Mouse (Mus musculus): ENCODE results near the gene Pde4d. TPM values are rescaled to one million over a fixed set of nuclear protein-coding genes. Genes with fewer than 3 reads are reported as not detected.

The Pde4d gene
- polyA plus RNA-seq, 1 experiment, result 34.7 TPM

DNA sequence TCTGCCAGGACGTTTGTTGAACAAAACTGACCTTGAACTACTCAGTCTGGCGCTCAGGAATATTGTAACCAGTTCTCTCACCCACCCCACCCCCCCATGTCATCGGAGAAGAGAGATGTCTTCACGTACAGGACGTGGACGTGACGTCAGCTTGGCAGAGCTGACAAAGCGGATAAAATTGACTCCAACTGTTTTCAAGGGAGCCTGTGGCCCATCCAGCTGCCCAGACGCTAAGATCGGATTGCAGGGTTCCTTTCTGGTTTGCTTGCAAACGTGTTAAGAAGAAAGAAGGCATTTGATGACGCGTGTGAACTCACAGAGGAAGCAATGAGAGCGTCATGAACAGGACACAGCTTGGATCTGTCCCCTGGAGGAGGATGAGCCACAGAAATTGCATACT is 1501.7 kb downstream of the Pde4d start:
- Histone ChIP-seq H3K4me3 (ENCODE audit: insufficient read depth, low read length) (no peak overlapping the region), H3K4me1 (ENCODE audit: control insufficient read depth, insufficient read depth, low read length) (peaks cover 1% of the 10 kb centered on the region; the same call in 1 of the 2 replicates), H3K27ac (ENCODE audit: insufficient read depth, low read length) (no peak overlapping the region)
- TF ChIP-seq CTCF (IDR thresholded peaks at IDR 0.05; ENCODE audit: extremely low read depth, insufficient read depth, low read length) (no peak), POLR2A (IDR thresholded peaks at IDR 0.05; ENCODE audit: extremely low read depth, insufficient read depth, low read length) (no peak)

DNA sequence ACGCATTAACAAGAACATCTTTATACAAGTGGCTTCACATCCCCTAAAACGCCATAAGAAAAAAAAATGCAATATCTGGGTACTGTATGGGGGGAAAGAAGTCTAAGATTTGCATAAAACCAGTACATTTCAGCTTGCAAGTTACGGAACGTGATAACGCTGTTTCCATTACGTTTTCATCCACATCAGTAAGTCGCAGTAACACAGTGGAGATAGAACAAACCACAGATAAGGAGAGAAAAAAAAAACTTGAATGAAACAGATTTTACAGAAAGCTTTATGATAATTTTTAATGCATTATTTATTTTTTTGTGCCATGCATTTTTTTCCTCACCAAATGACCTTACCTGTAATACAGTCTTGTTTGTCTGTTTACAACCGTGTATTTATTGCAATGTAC is 1504.4 kb downstream of the Pde4d start:
- no peak overlapping the region for H3K4me3 ChIP-seq (ENCODE audit: insufficient read depth, low read length)
- TF ChIP-seq CTCF (IDR thresholded peaks at IDR 0.05; ENCODE audit: extremely low read depth, insufficient read depth, low read length), result no peak
- TF ChIP-seq POLR2A (IDR thresholded peaks at IDR 0.05; ENCODE audit: extremely low read depth, insufficient read depth, low read length), result no peak
- peaks cover 1% of the 10 kb centered on the region; the same call in 1 of the 2 replicates for H3K4me1 ChIP-seq (ENCODE audit: control insufficient read depth, insufficient read depth, low read length)
- no peak overlapping the region for H3K27ac ChIP-seq (ENCODE audit: insufficient read depth, low read length)

DNA sequence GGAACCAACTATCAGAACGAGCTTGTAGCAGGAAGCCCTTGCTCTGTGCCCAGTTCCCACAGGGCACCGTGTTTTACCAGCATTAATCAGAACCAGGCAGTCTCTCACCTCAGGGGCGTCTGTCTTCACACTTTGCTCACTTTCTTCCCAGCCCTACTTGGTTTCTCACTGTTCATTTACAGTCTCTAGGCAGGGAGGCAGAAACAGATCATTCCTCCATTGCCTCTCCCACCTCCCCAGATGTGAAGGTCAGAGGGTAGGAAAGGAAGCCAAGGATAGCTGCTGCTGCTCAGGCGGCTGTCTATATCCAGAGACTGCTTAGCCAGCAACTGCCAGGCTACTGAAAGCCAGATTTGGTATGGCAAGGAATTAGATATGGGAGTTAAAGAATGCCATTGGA is 1508.2 kb downstream of the Pde4d start:
- Histone ChIP-seq H3K4me1 (ENCODE audit: control insufficient read depth, insufficient read depth, low read length) (no peaks in the 10 kb centered on the region; the same call in 1 of the 2 replicates), H3K27ac (ENCODE audit: insufficient read depth, low read length) (no peak overlapping the region), H3K4me3 (ENCODE audit: insufficient read depth, low read length) (no peak overlapping the region)
- TF ChIP-seq POLR2A (IDR thresholded peaks at IDR 0.05; ENCODE audit: extremely low read depth, insufficient read depth, low read length), result no peak
- no peak for TF ChIP-seq CTCF (IDR thresholded peaks at IDR 0.05; ENCODE audit: extremely low read depth, insufficient read depth, low read length)

DNA sequence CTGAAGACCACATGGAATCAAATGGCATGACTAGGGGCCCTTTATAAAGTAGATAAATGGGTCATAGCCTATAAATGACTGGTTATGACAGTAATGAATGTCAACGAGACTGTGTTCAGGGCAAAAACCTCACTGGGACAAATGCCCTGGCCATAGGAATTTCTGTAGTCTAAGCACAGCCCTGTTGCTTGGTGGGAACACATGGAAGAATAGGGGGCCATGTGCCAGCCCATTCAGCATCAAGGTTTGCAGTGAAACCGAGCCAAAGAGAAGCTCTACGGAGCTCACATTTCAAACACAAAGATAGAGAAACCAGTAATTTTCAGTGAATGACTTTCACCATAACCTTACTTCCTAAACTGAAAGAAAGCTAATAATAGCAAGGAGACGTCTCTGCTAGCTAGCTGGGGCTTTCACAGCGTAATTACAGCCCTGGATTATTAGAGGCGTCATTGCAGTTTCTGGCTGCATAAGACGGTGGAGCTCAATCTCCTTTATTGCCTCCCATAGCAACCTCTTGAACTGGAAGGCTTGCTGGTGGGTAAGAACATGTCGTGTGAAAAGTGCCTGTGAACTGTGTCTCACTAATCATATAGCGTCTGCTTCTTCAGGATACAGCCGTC is 1533.2 kb downstream of the Pde4d start:
- no peak overlapping the region for H3K27ac ChIP-seq (ENCODE audit: insufficient read depth, low read length)
- TF ChIP-seq POLR2A (IDR thresholded peaks at IDR 0.05; ENCODE audit: extremely low read depth, insufficient read depth, low read length) (no peak), CTCF (IDR thresholded peaks at IDR 0.05; ENCODE audit: extremely low read depth, insufficient read depth, low read length) (no peak)
- no peaks in the 10 kb centered on the region for H3K4me1 ChIP-seq (ENCODE audit: control insufficient read depth, insufficient read depth, low read length)
- no peak overlapping the region for H3K4me3 ChIP-seq (ENCODE audit: insufficient read depth, low read length)

GRCm38 (mm10) chr13:109985411-109985810 is 1535.7 kb downstream of the Pde4d start:
- no peak for TF ChIP-seq CTCF (IDR thresholded peaks at IDR 0.05; ENCODE audit: extremely low read depth, insufficient read depth, low read length)
- TF ChIP-seq POLR2A (IDR thresholded peaks at IDR 0.05; ENCODE audit: extremely low read depth, insufficient read depth, low read length), result no peak
- Histone ChIP-seq H3K27ac (ENCODE audit: insufficient read depth, low read length) (no peak overlapping the region), H3K4me1 (ENCODE audit: control insufficient read depth, insufficient read depth, low read length) (no peaks in the 10 kb centered on the region), H3K4me3 (ENCODE audit: insufficient read depth, low read length) (no peak overlapping the region)

- H3K4me3 ChIP-seq (ENCODE audit: insufficient read depth, low read length), result no peak overlapping the region
- TF ChIP-seq CTCF (IDR thresholded peaks at IDR 0.05; ENCODE audit: extremely low read depth, insufficient read depth, low read length), result no peak
- TF ChIP-seq POLR2A (IDR thresholded peaks at IDR 0.05; ENCODE audit: extremely low read depth, insufficient read depth, low read length), result no peak
- H3K4me1 ChIP-seq (ENCODE audit: control insufficient read depth, insufficient read depth, low read length), result no peaks in the 10 kb centered on the region
- H3K27ac ChIP-seq (ENCODE audit: insufficient read depth, low read length), result no peak overlapping the region
These were observed 1536.1 kb downstream of the Pde4d start for GRCm38 (mm10) chr13:109985892-109986291.

GRCm38 (mm10) chr13:109992775-109993505 is 1543.2 kb downstream of the Pde4d start:
- Histone ChIP-seq H3K4me3 (ENCODE audit: insufficient read depth, low read length) (no peak overlapping the region), H3K27ac (ENCODE audit: insufficient read depth, low read length) (no peak overlapping the region), H3K4me1 (ENCODE audit: control insufficient read depth, insufficient read depth, low read length) (no peaks in the 10 kb centered on the region)
- no peak for TF ChIP-seq POLR2A (IDR thresholded peaks at IDR 0.05; ENCODE audit: extremely low read depth, insufficient read depth, low read length)
- no peak for TF ChIP-seq CTCF (IDR thresholded peaks at IDR 0.05; ENCODE audit: extremely low read depth, insufficient read depth, low read length)

- H3K4me1 ChIP-seq (ENCODE audit: control insufficient read depth, insufficient read depth, low read length), result no peaks in the 10 kb centered on the region
- H3K27ac ChIP-seq (ENCODE audit: insufficient read depth, low read length), result no peak overlapping the region
- no peak overlapping the region for H3K4me3 ChIP-seq (ENCODE audit: insufficient read depth, low read length)
- TF ChIP-seq CTCF (IDR thresholded peaks at IDR 0.05; ENCODE audit: extremely low read depth, insufficient read depth, low read length) (no peak), POLR2A (IDR thresholded peaks at IDR 0.05; ENCODE audit: extremely low read depth, insufficient read depth, low read length) (no peak)
These were observed 1544.6 kb downstream of the Pde4d start for GRCm38 (mm10) chr13:109994240-109994764.

DNA sequence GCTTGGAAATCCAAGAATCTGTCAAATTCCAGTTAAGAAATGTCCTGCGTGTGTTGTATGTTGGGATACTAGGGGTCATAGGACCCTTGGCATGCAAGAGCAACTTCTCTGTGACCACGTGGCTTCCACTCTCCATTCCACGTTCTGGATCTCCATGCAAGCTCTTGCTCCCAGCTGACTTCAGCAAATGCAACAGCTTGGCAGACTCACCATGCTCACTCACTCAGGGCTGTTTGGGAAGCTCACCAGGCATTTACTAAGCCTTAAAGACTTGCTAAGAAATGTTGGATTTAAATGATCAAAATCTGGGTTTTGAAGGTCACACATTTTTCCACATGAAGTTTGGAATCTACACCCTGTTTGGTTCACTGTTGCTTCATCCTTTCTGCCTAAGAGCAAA is 1552.3 kb downstream of the Pde4d start:
- Histone ChIP-seq H3K4me1 (ENCODE audit: control insufficient read depth, insufficient read depth, low read length) (no peaks in the 10 kb centered on the region), H3K4me3 (ENCODE audit: insufficient read depth, low read length) (no peak overlapping the region), H3K27ac (ENCODE audit: insufficient read depth, low read length) (no peak overlapping the region)
- TF ChIP-seq POLR2A (IDR thresholded peaks at IDR 0.05; ENCODE audit: extremely low read depth, insufficient read depth, low read length) (no peak), CTCF (IDR thresholded peaks at IDR 0.05; ENCODE audit: extremely low read depth, insufficient read depth, low read length) (no peak)

Other genes with a start within 250 kb of the Pde4d start
- 10.4 and 11.9 TPM in 2 replicates for gene Elovl7, start 235.5 kb upstream of the Pde4d start, polyA plus RNA-seq (2012; rRNA removed)
- 0.45 and 0.77 TPM in 2 replicates for gene Depdc1b, start 133.6 kb upstream of the Pde4d start, polyA plus RNA-seq (2012; rRNA removed)